Mouse (Mus musculus) embryonic facial prominence, embryonic 14.5 days (tissue): ENCODE measurements around the gene Gm21964. TPM values are rescaled to one million over a fixed set of nuclear protein-coding genes. Genes with fewer than 3 reads are reported as not detected.

Source experiments
- ATAC-seq: fragments of 200-750 bp; cut with Nextera tagmentation; 2 replicates; pipeline ENCODE4 v1.8.0; 2017; ENCODE audit warnings: low read depth, moderate number of reproducible peaks, moderate TSS enrichment
- DNase-seq: peaks from one replicate; pipeline ENCODE4 v3.0.0-alpha.2; 2015; ENCODE audit warnings: low spot score
- H3K27ac ChIP-seq: fragments of 300-500 bp; sonication (generic); replicated peaks from 2 replicates; pipeline ENCODE4 v1.5.1; 2014; ENCODE audit warnings: low read depth, mild to moderate bottlenecking, low read length, moderate library complexity
- H3K27me3 ChIP-seq: fragments of 300-500 bp; sonication (generic); replicated peaks from 2 replicates; pipeline ENCODE4 v1.6.1; 2014; ENCODE audit warnings: low read length; ENCODE audit not compliant: control insufficient read depth, insufficient read depth
- H3K36me3 ChIP-seq: fragments of 300-500 bp; sonication (generic); 2 replicates; pipeline ENCODE4 v1.6.1; 2014; ENCODE audit warnings: low read length, mixed read lengths; ENCODE audit not compliant: control insufficient read depth, insufficient read depth
- H3K4me1 ChIP-seq: fragments of 300-500 bp; sonication (generic); 2 replicates; pipeline ENCODE4 v1.6.1; 2014; ENCODE audit warnings: antibody characterized with exemption, low read length; ENCODE audit not compliant: control insufficient read depth, insufficient read depth
- H3K4me2 ChIP-seq: fragments of 300-500 bp; sonication (generic); 2 replicates; pipeline ENCODE4 v1.6.1; 2014; ENCODE audit warnings: low read depth, mild to moderate bottlenecking, low read length, moderate library complexity, mixed read lengths
- H3K4me3 ChIP-seq: fragments of 300-500 bp; sonication (generic); 2 replicates; pipeline ENCODE4 v1.5.1; 2014; ENCODE audit warnings: low read depth, mild to moderate bottlenecking, low read length
- H3K9ac ChIP-seq: fragments of 300-500 bp; sonication (generic); 2 replicates; pipeline ENCODE4 v1.6.1; 2014; ENCODE audit warnings: low read depth, mild to moderate bottlenecking, low read length, moderate library complexity, mixed read lengths
- H3K9me3 ChIP-seq: fragments of 300-500 bp; sonication (generic); 2 replicates; pipeline ENCODE4 v1.6.1; 2016; ENCODE audit warnings: low read length; ENCODE audit not compliant: control insufficient read depth
- WGBS: fragments of 180-500 bp; shearing (Covaris S2); extraction: QIAGEN DNeasy Blood & Tissue Kit; methylation state at CpG from one replicate; pipeline ENCODE4 v1.1.7; 2014; 5-methylcytosine and 5-hydroxymethylcytosine counted together
- polyA plus RNA-seq: library from polyadenylated mRNA; unstranded; fragments of >200 nt; fragmentation: Nextera tagmentation; extraction: Ambion mirVana; gene quantifications from 2 replicates; pipeline ENCODE4 v1.2.1, GENCODE M21; 2014

Gm21964 gene
- polyA plus RNA-seq, 1 experiment from 2014 or later = not detected

DNA sequence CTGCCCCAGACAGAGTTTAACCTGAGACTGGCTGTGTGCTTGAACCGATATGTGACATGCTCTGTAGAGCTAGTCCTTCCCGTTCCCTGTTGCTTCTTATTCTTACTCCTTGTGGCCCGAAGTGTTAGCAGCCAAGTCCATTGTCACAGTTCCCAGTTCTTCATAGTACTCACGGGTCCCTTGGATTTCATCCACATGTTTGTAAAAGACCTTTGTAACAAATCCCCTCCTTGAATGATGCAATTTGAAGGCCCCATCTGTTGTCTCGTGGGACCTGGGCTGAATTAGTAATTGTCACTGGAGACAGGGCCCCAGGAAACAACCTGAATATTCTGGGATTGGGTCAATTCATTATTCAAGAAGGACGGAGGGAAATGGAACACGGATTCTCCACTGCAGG lies 34.5 kb downstream of the Gm21964 start:
- 76% methylated on average over 7 of the region's 7 CpGs for WGBS
- DNase-seq = no peak

DNA sequence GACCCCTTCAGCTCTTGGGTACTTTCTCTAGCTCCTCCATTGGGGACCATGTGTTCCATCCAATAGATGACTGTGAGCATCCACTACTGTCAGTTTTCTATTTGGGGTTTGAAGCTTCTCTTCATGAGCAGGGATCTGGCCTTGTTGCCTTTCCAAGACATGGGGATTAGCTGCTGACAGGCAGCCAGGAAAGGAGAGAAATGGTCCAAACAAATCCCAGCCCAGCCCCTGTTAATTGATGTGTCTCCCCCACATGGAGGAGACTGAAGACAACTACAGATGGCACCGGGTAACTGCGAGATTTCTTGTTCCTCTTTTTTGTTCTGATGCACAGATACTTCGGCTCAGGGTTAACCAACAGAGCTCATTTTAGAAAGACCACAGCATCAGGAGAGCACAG lies 39.1 kb downstream of the Gm21964 start:
- Histone ChIP-seq H3K27me3 (no peaks in the 10 kb centered on the region), H3K9me3 (no peaks in the 10 kb centered on the region), H3K4me2 (no peak overlapping the region), H3K4me3 (no peak overlapping the region), H3K4me1 (no peaks in the 10 kb centered on the region), H3K36me3 (no peaks in the 10 kb centered on the region), H3K9ac (no peak overlapping the region), H3K27ac (no peak overlapping the region)
- no peak for ATAC-seq
- WGBS = 85% methylated on average over 3 of the region's 3 CpGs
- DNase-seq = no peak

More for the DNA sequence above, 34.5 kb downstream of the Gm21964 start:
- Histone ChIP-seq H3K36me3 (no peaks in the 10 kb centered on the region), H3K4me1 (no peaks in the 10 kb centered on the region), H3K27me3 (no peaks in the 10 kb centered on the region), H3K9me3 (no peaks in the 10 kb centered on the region), H3K4me2 (no peak overlapping the region), H3K9ac (no peak overlapping the region), H3K4me3 (no peak overlapping the region), H3K27ac (no peak overlapping the region)
- ATAC-seq = no peak

DNA sequence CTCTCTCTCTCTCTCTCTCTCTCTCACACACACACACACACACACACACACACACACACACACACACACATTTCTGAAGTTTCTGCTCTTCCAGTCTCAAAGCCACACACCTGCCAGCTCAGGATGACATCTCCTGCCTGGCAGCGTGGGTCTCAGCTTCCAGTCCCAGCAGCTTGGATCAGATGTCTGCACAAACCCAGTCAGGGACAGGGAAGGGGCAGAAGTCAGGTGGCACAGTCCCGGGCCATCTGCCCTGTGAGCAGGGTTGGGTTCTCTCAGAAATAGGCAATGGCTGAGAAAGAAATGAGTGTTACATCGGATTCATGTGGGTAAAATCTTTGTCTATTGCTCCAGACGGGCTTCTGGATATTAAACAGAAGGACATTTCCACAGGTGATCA lies 39.8 kb downstream of the Gm21964 start:
- WGBS = 67% methylated on average over 4 of the region's 4 CpGs
- ATAC-seq = no peak

DNA sequence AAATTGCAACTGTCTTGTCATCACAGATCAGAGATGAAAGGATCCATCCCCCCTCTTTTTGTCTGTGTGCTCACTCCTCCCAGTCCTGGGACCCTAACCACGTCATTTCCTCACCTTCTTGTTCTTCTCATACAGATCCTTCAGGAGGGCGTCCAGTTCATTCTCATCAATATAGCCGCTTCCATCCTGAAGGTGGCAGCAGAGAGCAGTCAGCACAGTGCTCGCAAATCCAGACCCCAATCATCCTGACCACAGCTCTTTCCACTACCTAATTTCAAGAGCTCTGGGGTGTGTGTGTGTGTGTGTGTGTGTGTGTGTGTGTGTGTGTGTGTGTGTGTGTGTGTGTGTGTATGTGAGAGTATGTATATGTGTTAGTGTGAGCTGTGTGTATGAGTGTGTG lies 44.5 kb downstream of the Gm21964 start:
- H3K4me2 ChIP-seq = no peak overlapping the region
- H3K27me3 ChIP-seq = no peaks in the 10 kb centered on the region
- WGBS = 2% methylated on average over 4 of the region's 4 CpGs
- H3K9me3 ChIP-seq = no peaks in the 10 kb centered on the region
- no peaks in the 10 kb centered on the region for H3K36me3 ChIP-seq
- ATAC-seq (0 out of 2 replicates have a peak, but pooled peaks have one; percentile 37), DNase-seq (peak; percentile 81)
- H3K4me1 ChIP-seq = no peaks in the 10 kb centered on the region
- no peak overlapping the region for H3K4me3 ChIP-seq
- H3K27ac ChIP-seq = no peak overlapping the region
- no peak overlapping the region for H3K9ac ChIP-seq

More for the DNA sequence above, 39.8 kb downstream of the Gm21964 start:
- Histone ChIP-seq H3K4me3 (no peak overlapping the region), H3K9ac (no peak overlapping the region), H3K27me3 (no peaks in the 10 kb centered on the region), H3K4me1 (no peaks in the 10 kb centered on the region), H3K4me2 (no peak overlapping the region), H3K27ac (no peak overlapping the region), H3K9me3 (no peaks in the 10 kb centered on the region), H3K36me3 (no peaks in the 10 kb centered on the region)
- DNase-seq = no peak

DNA sequence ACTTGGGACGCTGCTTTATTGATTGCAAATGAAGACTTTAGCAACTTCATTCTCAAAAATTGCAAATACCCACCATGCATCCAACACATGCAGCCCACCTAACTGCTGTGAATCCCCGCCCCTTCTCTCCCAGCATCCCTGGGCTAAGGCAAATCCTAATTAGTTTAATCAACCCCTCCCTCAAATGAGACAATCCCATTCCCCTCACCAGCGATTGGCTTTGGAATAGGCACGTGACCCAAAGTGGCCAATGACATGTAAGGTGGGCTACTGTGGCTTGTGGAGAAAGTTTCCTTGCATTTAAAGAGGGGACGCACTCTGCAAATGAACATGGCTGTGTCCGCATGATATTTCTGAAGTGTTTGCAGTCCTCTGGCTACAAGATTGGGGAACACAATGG lies 51.9 kb downstream of the Gm21964 start:
- ATAC-seq (no peak), DNase-seq (no peak)
- H3K9me3 ChIP-seq = no peaks in the 10 kb centered on the region
- no peaks in the 10 kb centered on the region for H3K4me1 ChIP-seq
- H3K4me2 ChIP-seq = no peak overlapping the region
- no peak overlapping the region for H3K4me3 ChIP-seq
- no peak overlapping the region for H3K27ac ChIP-seq
- WGBS = 72% methylated on average over 6 of the region's 6 CpGs
- H3K9ac ChIP-seq = no peak overlapping the region
- H3K27me3 ChIP-seq = no peaks in the 10 kb centered on the region
- no peaks in the 10 kb centered on the region for H3K36me3 ChIP-seq

Other genes starting within 250 kb of the Gm21964 start
- gene Phlpp2, start 232.7 kb upstream of the Gm21964 start, polyA plus RNA-seq = 2.8 and 2.9 TPM in 2 replicates
- 1.8 and 2.1 TPM in 2 replicates for gene Marveld3, start 139.0 kb upstream of the Gm21964 start, polyA plus RNA-seq
- gene Tat, start 110.8 kb upstream of the Gm21964 start, polyA plus RNA-seq = 0.08 TPM in 1 of 2 replicates, not detected in the other
- gene Chst4, start 61.5 kb upstream of the Gm21964 start, polyA plus RNA-seq = not detected in 2 replicates
- 6.2 and 7.4 TPM in 2 replicates for gene Zfp612, start 21.5 kb upstream of the Gm21964 start, polyA plus RNA-seq
- gene Gm17720, start 1.5 kb downstream of the Gm21964 start, polyA plus RNA-seq = not detected in 2 replicates
- gene Calb2, start 67.0 kb downstream of the Gm21964 start, polyA plus RNA-seq = 14.7 and 17.5 TPM in 2 replicates
- gene Cmtr2, start 114.5 kb downstream of the Gm21964 start, polyA plus RNA-seq = 7.1 and 8.1 TPM in 2 replicates
- 0.25 and 0.32 TPM in 2 replicates for gene Hydin, start 165.8 kb downstream of the Gm21964 start, polyA plus RNA-seq